Mouse (Mus musculus) erythroid progenitor cell, adult 5-6 weeks (primary cell): ENCODE data around the gene Gm20388. TPM values are rescaled to one million over a fixed set of nuclear protein-coding genes. Genes with fewer than 3 reads are reported as not detected.
"Not testable (repeated sequence)": the region's sequence is repeated elsewhere in the genome, so short reads cannot be mapped to it uniquely, and the experiment has no call there.

Experiments
- ATAC-seq: replicated peaks from 2 replicates; pipeline ENCODE4 v1.8.0; 2016; ENCODE audit warnings: moderate number of reproducible peaks, mild to moderate bottlenecking, moderate TSS enrichment, inconsistent platforms; ENCODE audit not compliant: poor library complexity, low FRiP score, severe bottlenecking
- total RNA-seq, 2 experiments: library from RNA; stranded (forward) in 1 of 2; stranded (reverse) in 1 of 2; fragments of 150-400 nt in 1 of 2; fragments of 186-747, 209-891 nt in 1 of 2; gene quantifications; 2 replicates each; pipeline versions ENCODE4 v1.2.3 to v1.2.4; 2015 to 2017; ENCODE audit warnings: low replicate concordance in 2 of 2

Gene Gm20388
- total RNA-seq, 2 experiments from 2014 or later = 4.2 TPM; not detected in 1

GRCm38 (mm10) chr8:123185566-123186409 lies 3275.1 kb downstream of the Gm20388 start, which contains the start of gene Dpep1:
Dpep1 (plus strand) TSS chr8:123186242.
- ATAC-seq = no peak

- ATAC-seq = no peak
Observed at GRCm38 (mm10) chr8:123188006-123188405, 3277.4 kb downstream of the Gm20388 start.

- no peak for ATAC-seq
Observed at GRCm38 (mm10) chr8:123188841-123189240, 3278.2 kb downstream of the Gm20388 start.

- peak; percentile 63 for ATAC-seq
Observed at GRCm38 (mm10) chr8:123190678-123191077, 3280.0 kb downstream of the Gm20388 start.

- no peak for ATAC-seq
Observed at GRCm38 (mm10) chr8:123191908-123192307, 3281.3 kb downstream of the Gm20388 start.

- no peak for ATAC-seq
Observed at GRCm38 (mm10) chr8:123193771-123194170, 3283.1 kb downstream of the Gm20388 start.

- ATAC-seq = peak; percentile 60
Observed at GRCm38 (mm10) chr8:123197016-123197415, 3286.4 kb downstream of the Gm20388 start.

GRCm38 (mm10) chr8:123199864-123200263 lies 3289.2 kb downstream of the Gm20388 start:
- no peak for ATAC-seq

- ATAC-seq = peak; percentile 63
Observed at GRCm38 (mm10) chr8:123202288-123202687, 3291.6 kb downstream of the Gm20388 start.

GRCm38 (mm10) chr8:123203571-123203970 lies 3292.9 kb downstream of the Gm20388 start:
- no peak for ATAC-seq

- ATAC-seq = 0 out of 2 replicates have a peak, but pooled peaks have one; percentile 10
Observed at GRCm38 (mm10) chr8:123211876-123212275, 3301.2 kb downstream of the Gm20388 start.

- peak; percentile 80 for ATAC-seq
Observed at GRCm38 (mm10) chr8:123212321-123213117, 3301.9 kb downstream of the Gm20388 start, which contains the start of the genes Chmp1a and Spata33. Chmp1a (minus strand) TSS chr8:123212763. Spata33 (plus strand) TSS chr8:123212832.

- peak; percentile 37; the same call in 1 of the 2 replicates for ATAC-seq
Observed at GRCm38 (mm10) chr8:123213118-123213772, 3302.6 kb downstream of the Gm20388 start.

- no peak for ATAC-seq
Observed at GRCm38 (mm10) chr8:123215430-123215829, 3304.8 kb downstream of the Gm20388 start.

GRCm38 (mm10) chr8:123220917-123221316 lies 3310.3 kb downstream of the Gm20388 start:
- no peak for ATAC-seq

GRCm38 (mm10) chr8:123224278-123225266 lies 3313.9 kb downstream of the Gm20388 start, which contains the start of gene Cdk10:
Cdk10 (plus strand) TSS chr8:123224842.
- peak; percentile 98 for ATAC-seq

- no peak for ATAC-seq
Observed at GRCm38 (mm10) chr8:123228416-123228815, 3317.8 kb downstream of the Gm20388 start.

- not testable (repeated sequence) for ATAC-seq
Observed at GRCm38 (mm10) chr8:123230326-123230725, 3319.7 kb downstream of the Gm20388 start.

- no peak for ATAC-seq
Observed at GRCm38 (mm10) chr8:123231742-123232141, 3321.1 kb downstream of the Gm20388 start.
